Comparison of ENCODE assay signal across 27 mouse cellular contexts in the genomic region with DNA sequence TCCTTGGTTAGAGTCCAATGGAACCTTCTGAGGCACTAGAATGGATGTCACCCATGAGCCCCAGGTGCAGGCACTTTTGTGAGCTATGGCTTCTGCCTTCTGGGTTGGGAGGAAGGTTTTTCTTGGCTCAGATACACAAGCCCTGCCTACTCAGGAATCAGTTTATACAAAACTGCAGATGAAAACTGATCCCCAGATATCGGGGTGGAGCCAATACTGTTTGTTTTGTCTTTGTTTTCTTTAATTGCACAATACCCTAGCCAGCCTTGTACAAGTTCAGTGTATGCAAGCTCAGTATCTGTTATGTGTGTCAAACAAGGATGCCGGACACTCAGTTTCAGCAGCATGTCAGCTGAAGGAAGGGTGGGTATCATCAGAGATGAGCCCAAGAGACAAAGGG. TPM values are rescaled to one million over a fixed set of nuclear protein-coding genes. Genes with fewer than 3 reads are reported as not detected.
"Had no signal": no experiment of that assay in that cellular context is flagged by ENCODE, and none has a peak within 500 bp of the region (broad histone marks: within the 10 kb centered on the region; RNA-seq: fewer than 3 reads in every experiment).

No protein-coding gene starts in this region.

- DNase-seq: kidney, adult 11 months; kidney, adult 8-10 months; kidney, postnatal 14 days; kidney, postnatal 4 days; liver; liver, embryonic 13.5 days; right cerebral cortex, adult 18-20 months; right cerebral cortex, postnatal 25 days; spleen, adult 18-20 months; thymus, postnatal 25 days had no signal

- H3K4me3 ChIP-seq: intestine, embryonic 15.5 days; kidney, embryonic 15.5 days; limb, embryonic 10.5 days; limb, embryonic 13.5 days; liver, embryonic 13.5 days; midbrain, embryonic 12.5 days; midbrain, embryonic 15.5 days; neural tube, embryonic 12.5 days; neural tube, embryonic 15.5 days; stomach, embryonic 15.5 days had no signal

- ATAC-seq: intestine, embryonic 15.5 days; midbrain, embryonic 15.5 days had no signal

- H3K36me3 ChIP-seq: intestine, embryonic 15.5 days; kidney, embryonic 15.5 days; limb, embryonic 13.5 days; liver, embryonic 13.5 days; midbrain, embryonic 12.5 days; midbrain, embryonic 15.5 days; neural tube, embryonic 12.5 days; neural tube, embryonic 15.5 days; stomach, embryonic 15.5 days had no signal

- H3K27ac ChIP-seq: intestine, embryonic 15.5 days; limb, embryonic 10.5 days; limb, embryonic 13.5 days; liver, embryonic 13.5 days; macrophage; midbrain, embryonic 12.5 days; midbrain, embryonic 15.5 days; neural tube, embryonic 12.5 days; neural tube, embryonic 15.5 days had no signal

- H3K27me3 ChIP-seq: intestine, embryonic 15.5 days; kidney, embryonic 15.5 days; limb, embryonic 13.5 days; liver, embryonic 13.5 days; midbrain, embryonic 12.5 days; midbrain, embryonic 15.5 days; neural tube, embryonic 12.5 days; neural tube, embryonic 15.5 days; stomach, embryonic 15.5 days had no signal

- H3K9ac ChIP-seq: intestine, embryonic 15.5 days; kidney, embryonic 15.5 days; limb, embryonic 13.5 days; liver, embryonic 13.5 days; midbrain, embryonic 12.5 days; midbrain, embryonic 15.5 days; neural tube, embryonic 12.5 days; neural tube, embryonic 15.5 days; stomach, embryonic 15.5 days had no signal

- H3K4me2 ChIP-seq: intestine, embryonic 15.5 days; kidney, embryonic 15.5 days; limb, embryonic 13.5 days; liver, embryonic 13.5 days; midbrain, embryonic 12.5 days; midbrain, embryonic 15.5 days; neural tube, embryonic 12.5 days; neural tube, embryonic 15.5 days; stomach, embryonic 15.5 days had no signal

- H3K9me3 ChIP-seq: intestine, embryonic 15.5 days; kidney, embryonic 15.5 days; limb, embryonic 10.5 days; limb, embryonic 13.5 days; liver, embryonic 13.5 days; midbrain, embryonic 12.5 days; midbrain, embryonic 15.5 days; neural tube, embryonic 12.5 days; neural tube, embryonic 15.5 days; stomach, embryonic 15.5 days had no signal

- H3K4me1 ChIP-seq: liver, embryonic 13.5 days had no signal

RNA-seq across cellular contexts. Expression of a gene that starts 22.1 kb away (rescaled TPM):
- polyA plus RNA-seq: macrophage had no signal

RNA-seq across cellular contexts. Expression of a gene that starts 28.4 kb away (rescaled TPM):
- total RNA-seq: layer of hippocampus, adult 18-20 months; layer of hippocampus, postnatal 25 days; left cerebral cortex, adult 18-20 months; left cerebral cortex, postnatal 25 days; megakaryocyte, adult 5-6 weeks had no signal
- polyA plus RNA-seq: intestine, embryonic 15.5 days; kidney, embryonic 15.5 days; limb, embryonic 10.5 days; limb, embryonic 13.5 days; liver, embryonic 13.5 days; liver, embryonic 16.5 days; macrophage; midbrain, embryonic 12.5 days; midbrain, embryonic 15.5 days; neural tube, embryonic 12.5 days; neural tube, embryonic 15.5 days; stomach, embryonic 15.5 days; thymus, postnatal 0 days had no signal
